8 mouse cellular contexts compared by ENCODE assay signal in genomic region chr19:5488878-5489571, GRCm38 (mm10). TPM values are rescaled to one million over a fixed set of nuclear protein-coding genes. Genes with fewer than 3 reads are reported as not detected.
DNase-seq lines count a peak whose midpoint lies in the region; ATAC-seq and TF ChIP-seq lines count a peak whose summit lies in the region.

No protein-coding gene starts in this region.

- H3K4me2 ChIP-seq in lung, postnatal 0 days (replicated peaks; ENCODE audit: low read depth, low read length): peak overlapping the region; percentile 69

- H3K9ac ChIP-seq in lung, postnatal 0 days (replicated peaks; ENCODE audit: low read depth): peak overlapping the region; percentile 27; the same call in 1 of the 2 replicates

- TF ChIP-seq CTCF in lung, postnatal 0 days (IDR thresholded peaks at IDR 0.05): peak; percentile 41

- DNase-seq in MEL-GATA-1-ER (ENCODE audit: extremely low read depth, low read depth): peak; percentile 98
- DNase-seq in cerebellum, adult 8-10 months: peak; percentile 94
- DNase-seq in hindbrain, embryonic 10.5 days (ENCODE audit: low spot score): peak; percentile 99
- peak; percentile 99 for DNase-seq in layer of hippocampus, adult 9-11 months
- DNase-seq in lung, postnatal 0 days (ENCODE audit: low spot score): peak; percentile 99
- peak; percentile 92 for DNase-seq in ovary, postnatal 14 days (ENCODE audit: low spot score)
- peak; percentile 99 for DNase-seq in thymus, postnatal 14 days

- peaks cover 49% of the 10 kb centered on the region for H3K36me3 ChIP-seq in hindbrain, embryonic 10.5 days
- peaks cover 9% of the 10 kb centered on the region for H3K36me3 ChIP-seq in lung, postnatal 0 days (ENCODE audit: insufficient read depth, low read length)

- H3K4me1 ChIP-seq in hindbrain, embryonic 10.5 days (replicated peaks): peaks cover 57% of the 10 kb centered on the region
- H3K4me1 ChIP-seq in lung, postnatal 0 days (ENCODE audit: insufficient read depth, low read depth, low read length): peaks cover 21% of the 10 kb centered on the region; the same call in 1 of the 2 replicates

- under 1% methylated on average over 26 of the region's 26 CpGs for WGBS in hindbrain, embryonic 10.5 days
- under 1% methylated on average over 26 of the region's 26 CpGs for WGBS in lung, postnatal 0 days

- no peaks in the 10 kb centered on the region for H3K9me3 ChIP-seq in hindbrain, embryonic 10.5 days
- H3K9me3 ChIP-seq in lung, postnatal 0 days (ENCODE audit: low read length): no peaks in the 10 kb centered on the region

- peak overlapping the region; percentile 65 for H3K4me3 ChIP-seq in hindbrain, embryonic 10.5 days
- peak overlapping the region; percentile 39 for H3K4me3 ChIP-seq in lung, postnatal 0 days (ENCODE audit: low read depth, low read length)

- peak overlapping the region; percentile 99 for H3K27ac ChIP-seq in hindbrain, embryonic 10.5 days
- H3K27ac ChIP-seq in lung, postnatal 0 days (ENCODE audit: low read length): peak overlapping the region; percentile 98

- peak; percentile 56 for ATAC-seq in frontal cortex, adult (ENCODE audit: low TSS enrichment)
- ATAC-seq in lung, postnatal 0 days: peak; percentile 79

- no peaks in the 10 kb centered on the region for H3K27me3 ChIP-seq in hindbrain, embryonic 10.5 days (ENCODE audit: insufficient read depth, poor library complexity, severe bottlenecking)
- H3K27me3 ChIP-seq in lung, postnatal 0 days (replicated peaks; ENCODE audit: insufficient read depth, low read length): no peaks in the 10 kb centered on the region

- no peak for TF ChIP-seq EP300 in lung, postnatal 0 days (IDR thresholded peaks at IDR 0.05)

RNA-seq across cellular contexts. Expression of gene Mus81, which starts 0.8 kb away (rescaled TPM):
- polyA plus RNA-seq in hindbrain, embryonic 10.5 days (2016; fragmentation: Nextera tagmentation; extraction: Ambion mirVana): 43.7 and 51.4 TPM in 2 replicates
- polyA plus RNA-seq in lung, postnatal 0 days (2015; fragmentation: Nextera tagmentation; extraction: Ambion mirVana): 46.7 and 50.2 TPM in 2 replicates

RNA-seq across cellular contexts. Expression of gene Cfl1, which starts 1.2 kb away (rescaled TPM):
- 3,259 and 3,562 TPM in 2 replicates for polyA plus RNA-seq in hindbrain, embryonic 10.5 days (2016; fragmentation: Nextera tagmentation; extraction: Ambion mirVana)
- polyA plus RNA-seq in lung, postnatal 0 days (2015; fragmentation: Nextera tagmentation; extraction: Ambion mirVana): 1,591 and 1,653 TPM in 2 replicates

RNA-seq across cellular contexts. Expression of gene 1700020D05Rik, which starts 14.6 kb away (rescaled TPM):
- not detected in 2 replicates for polyA plus RNA-seq in hindbrain, embryonic 10.5 days (2016; fragmentation: Nextera tagmentation; extraction: Ambion mirVana)
- not detected in 2 replicates for polyA plus RNA-seq in lung, postnatal 0 days (2015; fragmentation: Nextera tagmentation; extraction: Ambion mirVana)

RNA-seq across cellular contexts. Expression of gene Efemp2, which starts 15.3 kb away (rescaled TPM):
- polyA plus RNA-seq in hindbrain, embryonic 10.5 days (2016; fragmentation: Nextera tagmentation; extraction: Ambion mirVana): 62.7 and 71.3 TPM in 2 replicates
- polyA plus RNA-seq in lung, postnatal 0 days (2015; fragmentation: Nextera tagmentation; extraction: Ambion mirVana): 91.8 and 96.1 TPM in 2 replicates

RNA-seq across cellular contexts. Expression of gene Ctsw, which starts 20.7 kb away (rescaled TPM):
- 2.0 and 3.0 TPM in 2 replicates for polyA plus RNA-seq in hindbrain, embryonic 10.5 days (2016; fragmentation: Nextera tagmentation; extraction: Ambion mirVana)
- 2.6 and 2.8 TPM in 2 replicates for polyA plus RNA-seq in lung, postnatal 0 days (2015; fragmentation: Nextera tagmentation; extraction: Ambion mirVana)

Comparison
In these comparisons a context has a peak if more than half of its experiments do, and no peak if none do; other contexts are left out.
1. Peak in every context shown above with its lines: DNase-seq, ATAC-seq, H3K4me3 ChIP-seq and H3K27ac ChIP-seq.